Mouse (Mus musculus): ENCODE results near the gene Ttc12. TPM values are rescaled to one million over a fixed set of nuclear protein-coding genes. Genes with fewer than 3 reads are reported as not detected.
A peak's percentile ranks its signal among the peaks of the same experiment; 100 is the strongest.

The Ttc12 gene
- polyA plus RNA-seq (2015; fragmentation: Nextera tagmentation; extraction: Ambion mirVana): 0.08 and 0.09 TPM in 2 replicates

DNA sequence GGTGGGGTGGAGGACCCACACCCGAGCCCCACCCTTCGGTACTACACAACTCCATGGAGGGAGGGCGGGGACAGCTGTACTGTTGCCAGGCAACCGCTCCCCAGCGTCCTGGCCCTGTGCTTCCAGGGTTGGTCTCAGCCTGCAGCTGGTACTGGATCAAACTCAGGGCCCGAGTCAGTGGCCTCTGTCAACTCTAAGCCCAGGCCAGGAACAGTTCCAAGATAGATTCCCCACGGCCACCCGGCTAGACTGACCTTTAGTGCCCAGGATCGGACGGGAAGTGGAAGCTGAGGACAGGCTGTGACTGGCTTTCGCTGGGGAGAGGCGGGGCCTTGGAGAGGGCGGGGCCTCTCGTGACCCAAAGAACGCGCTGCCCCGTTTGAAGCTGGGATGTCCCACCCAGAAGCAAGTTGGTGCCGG, at the start of gene Ttc12:
Gene Ttc12 (minus strand): TSS at position 334 of the 420 bp plus-strand sequence.
- Histone ChIP-seq H3K9me3 (replicated peaks; ENCODE audit: control insufficient read depth, low read length) (no peaks in the 10 kb centered on the region), H3K4me2 (ENCODE audit: low read depth, low read length) (peak within 1 kb of the TSS; percentile 67), H3K27ac (ENCODE audit: low read length) (no peak within 1 kb of the TSS), H3K9ac (ENCODE audit: low read depth, low read length) (peak within 1 kb of the TSS; percentile 31), H3K36me3 (ENCODE audit: control insufficient read depth, insufficient read depth) (no peaks in the 10 kb centered on the region), H3K27me3 (ENCODE audit: control insufficient read depth, insufficient read depth, low read depth, low read length) (no peaks in the 10 kb centered on the region), H3K4me1 (ENCODE audit: control insufficient read depth, low read depth, low read length) (no peaks in the 10 kb centered on the region; the same call in 1 of the 2 replicates), H3K4me3 (ENCODE audit: low read depth, low read length) (peak within 1 kb of the TSS; percentile 62)
- ATAC-seq (ENCODE audit: low read depth): peak; percentile 69
- under 1% methylated on average over 18 of the region's 18 CpGs for WGBS (ENCODE audit: insufficient replicate concordance)

- no peaks in the 10 kb centered on the region for H3K4me1 ChIP-seq (ENCODE audit: control insufficient read depth, low read depth, low read length)
Observed at GRCm38 (mm10) chr9:49534958-49535357, 48.9 kb upstream of the Ttc12 start.

DNA sequence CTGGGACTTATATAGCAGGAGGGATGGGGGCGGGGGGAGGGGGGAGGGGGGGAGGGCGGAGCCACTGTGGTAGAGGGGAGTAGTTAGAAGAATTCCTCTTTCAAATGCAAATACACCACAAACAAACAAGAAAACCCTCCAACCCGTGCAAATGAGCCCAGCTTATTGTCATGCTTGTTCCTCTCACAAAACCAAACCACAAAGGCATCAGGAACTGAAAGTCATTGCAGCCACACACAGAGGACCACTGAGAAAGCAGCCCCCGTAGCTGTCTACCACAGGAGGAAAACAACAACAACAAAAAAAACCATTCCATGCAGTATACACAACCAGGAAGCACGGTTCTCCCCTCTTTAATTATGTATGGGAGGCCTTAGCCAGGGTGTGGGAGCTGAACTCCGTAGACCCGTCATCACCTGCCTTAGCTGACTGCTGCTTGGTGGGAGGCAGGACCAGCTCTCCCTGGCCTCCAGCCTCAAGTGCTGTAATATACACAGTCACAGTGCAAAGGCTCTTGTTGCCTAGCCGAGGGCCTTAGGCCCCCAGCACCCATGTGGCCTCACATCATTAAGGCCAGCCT, 48.0 kb upstream of the Ttc12 start:
- H3K4me3 ChIP-seq (ENCODE audit: low read depth, low read length): no peak overlapping the region
- no peaks in the 10 kb centered on the region for H3K9me3 ChIP-seq (replicated peaks; ENCODE audit: control insufficient read depth, low read length)
- no peak for ATAC-seq (ENCODE audit: low read depth)
- H3K4me1 ChIP-seq (ENCODE audit: control insufficient read depth, low read depth, low read length): no peaks in the 10 kb centered on the region
- no peak overlapping the region for H3K4me2 ChIP-seq (ENCODE audit: low read depth, low read length)
- 34% methylated on average over 8 of the region's 8 CpGs for WGBS (ENCODE audit: insufficient replicate concordance)
- H3K36me3 ChIP-seq (ENCODE audit: control insufficient read depth, insufficient read depth): no peaks in the 10 kb centered on the region
- H3K27me3 ChIP-seq (ENCODE audit: control insufficient read depth, insufficient read depth, low read depth, low read length): no peaks in the 10 kb centered on the region
- H3K9ac ChIP-seq (ENCODE audit: low read depth, low read length): no peak overlapping the region
- H3K27ac ChIP-seq (ENCODE audit: low read length): no peak overlapping the region; the same call in 1 of the 2 replicates

More at GRCm38 (mm10) chr9:49534958-49535357, 48.9 kb upstream of the Ttc12 start:
- Histone ChIP-seq H3K4me3 (ENCODE audit: low read depth, low read length) (no peak overlapping the region), H3K9me3 (replicated peaks; ENCODE audit: control insufficient read depth, low read length) (no peaks in the 10 kb centered on the region), H3K27ac (ENCODE audit: low read length) (no peak overlapping the region), H3K36me3 (ENCODE audit: control insufficient read depth, insufficient read depth) (no peaks in the 10 kb centered on the region), H3K9ac (ENCODE audit: low read depth, low read length) (no peak overlapping the region), H3K27me3 (ENCODE audit: control insufficient read depth, insufficient read depth, low read depth, low read length) (no peaks in the 10 kb centered on the region), H3K4me2 (ENCODE audit: low read depth, low read length) (no peak overlapping the region)
- ATAC-seq (ENCODE audit: low read depth): no peak
- 26% methylated on average over 4 of the region's 4 CpGs for WGBS (ENCODE audit: insufficient replicate concordance)

DNA sequence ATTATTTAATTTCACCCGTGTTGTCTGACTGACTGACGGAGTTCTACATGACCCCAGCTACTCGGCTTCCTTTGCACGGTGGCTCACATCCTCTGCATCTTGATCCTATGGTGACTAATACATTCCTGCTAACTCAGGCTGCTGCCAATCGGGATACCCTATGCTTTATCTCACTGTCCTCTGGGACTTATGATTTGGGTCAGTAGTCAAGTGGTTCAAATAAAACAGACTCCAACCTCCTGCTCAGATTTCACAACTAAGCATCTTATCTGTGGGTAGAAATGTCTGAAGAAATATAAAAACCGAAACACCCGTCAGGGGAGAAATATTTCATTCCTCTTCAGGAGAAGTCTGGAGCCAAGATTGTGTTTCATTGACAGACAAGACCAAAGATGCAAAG, 47.4 kb upstream of the Ttc12 start:
- Histone ChIP-seq H3K9ac (ENCODE audit: low read depth, low read length) (no peak overlapping the region), H3K27me3 (ENCODE audit: control insufficient read depth, insufficient read depth, low read depth, low read length) (no peaks in the 10 kb centered on the region), H3K4me1 (ENCODE audit: control insufficient read depth, low read depth, low read length) (no peaks in the 10 kb centered on the region), H3K4me2 (ENCODE audit: low read depth, low read length) (no peak overlapping the region), H3K27ac (ENCODE audit: low read length) (no peak overlapping the region), H3K4me3 (ENCODE audit: low read depth, low read length) (no peak overlapping the region), H3K36me3 (ENCODE audit: control insufficient read depth, insufficient read depth) (no peaks in the 10 kb centered on the region), H3K9me3 (replicated peaks; ENCODE audit: control insufficient read depth, low read length) (no peaks in the 10 kb centered on the region)
- ATAC-seq (ENCODE audit: low read depth): no peak
- WGBS (ENCODE audit: insufficient replicate concordance): 59% methylated on average over 7 of the region's 7 CpGs

- no peak overlapping the region for H3K27ac ChIP-seq (ENCODE audit: low read length)
- ATAC-seq (ENCODE audit: low read depth): no peak
- H3K9ac ChIP-seq (ENCODE audit: low read depth, low read length): no peak overlapping the region
- no peak overlapping the region for H3K4me2 ChIP-seq (ENCODE audit: low read depth, low read length)
- H3K27me3 ChIP-seq (ENCODE audit: control insufficient read depth, insufficient read depth, low read depth, low read length): no peaks in the 10 kb centered on the region
- WGBS (ENCODE audit: insufficient replicate concordance): 65% methylated on average over 6 of the region's 6 CpGs
- no peaks in the 10 kb centered on the region for H3K36me3 ChIP-seq (ENCODE audit: control insufficient read depth, insufficient read depth)
- no peak overlapping the region for H3K4me3 ChIP-seq (ENCODE audit: low read depth, low read length)
- no peaks in the 10 kb centered on the region for H3K4me1 ChIP-seq (ENCODE audit: control insufficient read depth, low read depth, low read length)
- H3K9me3 ChIP-seq (replicated peaks; ENCODE audit: control insufficient read depth, low read length): no peaks in the 10 kb centered on the region
Observed at GRCm38 (mm10) chr9:49531833-49532232, 45.8 kb upstream of the Ttc12 start.

GRCm38 (mm10) chr9:49531257-49531656, 45.2 kb upstream of the Ttc12 start:
- 34% methylated on average over 7 of the region's 7 CpGs for WGBS (ENCODE audit: insufficient replicate concordance)
- H3K9me3 ChIP-seq (replicated peaks; ENCODE audit: control insufficient read depth, low read length): no peaks in the 10 kb centered on the region

GRCm38 (mm10) chr9:49530739-49531138, 44.7 kb upstream of the Ttc12 start:
- no peak overlapping the region for H3K9ac ChIP-seq (ENCODE audit: low read depth, low read length)
- H3K36me3 ChIP-seq (ENCODE audit: control insufficient read depth, insufficient read depth): no peaks in the 10 kb centered on the region
- no peak overlapping the region for H3K27ac ChIP-seq (ENCODE audit: low read length)
- 52% methylated on average over 4 of the region's 4 CpGs for WGBS (ENCODE audit: insufficient replicate concordance)
- no peaks in the 10 kb centered on the region for H3K9me3 ChIP-seq (replicated peaks; ENCODE audit: control insufficient read depth, low read length)
- no peaks in the 10 kb centered on the region for H3K27me3 ChIP-seq (ENCODE audit: control insufficient read depth, insufficient read depth, low read depth, low read length)
- H3K4me2 ChIP-seq (ENCODE audit: low read depth, low read length): no peak overlapping the region
- no peak overlapping the region for H3K4me3 ChIP-seq (ENCODE audit: low read depth, low read length)
- no peak for ATAC-seq (ENCODE audit: low read depth)
- H3K4me1 ChIP-seq (ENCODE audit: control insufficient read depth, low read depth, low read length): no peaks in the 10 kb centered on the region

More at GRCm38 (mm10) chr9:49531257-49531656, 45.2 kb upstream of the Ttc12 start:
- Histone ChIP-seq H3K9ac (ENCODE audit: low read depth, low read length) (no peak overlapping the region), H3K27ac (ENCODE audit: low read length) (no peak overlapping the region), H3K4me2 (ENCODE audit: low read depth, low read length) (no peak overlapping the region), H3K36me3 (ENCODE audit: control insufficient read depth, insufficient read depth) (no peaks in the 10 kb centered on the region), H3K27me3 (ENCODE audit: control insufficient read depth, insufficient read depth, low read depth, low read length) (no peaks in the 10 kb centered on the region), H3K4me1 (ENCODE audit: control insufficient read depth, low read depth, low read length) (no peaks in the 10 kb centered on the region), H3K4me3 (ENCODE audit: low read depth, low read length) (no peak overlapping the region)
- no peak for ATAC-seq (ENCODE audit: low read depth)

GRCm38 (mm10) chr9:49529366-49529959, 43.4 kb upstream of the Ttc12 start:
- H3K4me2 ChIP-seq (ENCODE audit: low read depth, low read length): no peak overlapping the region
- ATAC-seq (ENCODE audit: low read depth): no peak
- 55% methylated on average over 8 of the region's 8 CpGs for WGBS (ENCODE audit: insufficient replicate concordance)

GRCm38 (mm10) chr9:49528943-49529342, 42.9 kb upstream of the Ttc12 start:
- 43% methylated on average over 10 of the region's 10 CpGs for WGBS (ENCODE audit: insufficient replicate concordance)
- H3K27me3 ChIP-seq (ENCODE audit: control insufficient read depth, insufficient read depth, low read depth, low read length): no peaks in the 10 kb centered on the region
- no peak overlapping the region for H3K4me3 ChIP-seq (ENCODE audit: low read depth, low read length)
- no peak overlapping the region for H3K4me2 ChIP-seq (ENCODE audit: low read depth, low read length)
- no peaks in the 10 kb centered on the region for H3K9me3 ChIP-seq (replicated peaks; ENCODE audit: control insufficient read depth, low read length)
- no peak overlapping the region for H3K27ac ChIP-seq (ENCODE audit: low read length)
- H3K4me1 ChIP-seq (ENCODE audit: control insufficient read depth, low read depth, low read length): no peaks in the 10 kb centered on the region
- H3K9ac ChIP-seq (ENCODE audit: low read depth, low read length): no peak overlapping the region
- no peak for ATAC-seq (ENCODE audit: low read depth)
- no peaks in the 10 kb centered on the region for H3K36me3 ChIP-seq (ENCODE audit: control insufficient read depth, insufficient read depth)

More at GRCm38 (mm10) chr9:49529366-49529959, 43.4 kb upstream of the Ttc12 start:
- Histone ChIP-seq H3K27ac (ENCODE audit: low read length) (no peak overlapping the region), H3K36me3 (ENCODE audit: control insufficient read depth, insufficient read depth) (no peaks in the 10 kb centered on the region), H3K9ac (ENCODE audit: low read depth, low read length) (no peak overlapping the region), H3K9me3 (replicated peaks; ENCODE audit: control insufficient read depth, low read length) (no peaks in the 10 kb centered on the region), H3K4me1 (ENCODE audit: control insufficient read depth, low read depth, low read length) (no peaks in the 10 kb centered on the region), H3K27me3 (ENCODE audit: control insufficient read depth, insufficient read depth, low read depth, low read length) (no peaks in the 10 kb centered on the region), H3K4me3 (ENCODE audit: low read depth, low read length) (no peak overlapping the region)

Measured in liver, embryonic 16.5 days (tissue).